Mouse (Mus musculus) heart, adult 9 months (tissue): ENCODE data around the gene Slfn2.
"Not testable (repeated sequence)": the region's sequence is repeated elsewhere in the genome, so short reads cannot be mapped to it uniquely, and the experiment has no call there.

Experiments used
- DNase-seq, 2 experiments: peaks; one replicate each; pipeline ENCODE4 v3.0.0; 2022; ENCODE audit warnings: low spot score in 2 of 2

The Slfn2 gene

DNA sequence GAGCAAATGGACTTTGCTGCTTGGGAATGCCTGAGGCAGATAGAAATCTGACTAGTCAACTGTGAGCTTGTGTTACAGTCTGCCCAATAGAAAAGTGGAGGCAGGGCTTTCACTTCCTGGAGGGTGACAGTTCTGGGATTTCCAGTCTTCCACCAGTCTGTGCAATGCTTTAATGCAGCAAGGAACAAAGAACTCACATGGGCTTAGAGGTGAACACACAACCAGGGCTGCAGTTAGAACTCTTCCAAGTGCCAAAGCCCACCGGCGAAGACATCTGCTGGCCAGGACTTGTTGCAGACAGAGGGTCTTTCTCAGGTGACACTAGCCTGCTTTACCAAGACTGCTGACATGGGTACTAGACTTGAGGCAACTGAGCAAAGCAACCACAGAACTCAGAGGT is at the start of gene Slfn2:
Gene Slfn2, plus strand, starts transcription at position 167 of the 400 bp plus-strand sequence.
- DNase-seq = peak; percentile 32 to 56

- DNase-seq = no peak
Measured at GRCm38 (mm10) chr11:83016093-83016492, 48.8 kb upstream of the Slfn2 start.

DNA sequence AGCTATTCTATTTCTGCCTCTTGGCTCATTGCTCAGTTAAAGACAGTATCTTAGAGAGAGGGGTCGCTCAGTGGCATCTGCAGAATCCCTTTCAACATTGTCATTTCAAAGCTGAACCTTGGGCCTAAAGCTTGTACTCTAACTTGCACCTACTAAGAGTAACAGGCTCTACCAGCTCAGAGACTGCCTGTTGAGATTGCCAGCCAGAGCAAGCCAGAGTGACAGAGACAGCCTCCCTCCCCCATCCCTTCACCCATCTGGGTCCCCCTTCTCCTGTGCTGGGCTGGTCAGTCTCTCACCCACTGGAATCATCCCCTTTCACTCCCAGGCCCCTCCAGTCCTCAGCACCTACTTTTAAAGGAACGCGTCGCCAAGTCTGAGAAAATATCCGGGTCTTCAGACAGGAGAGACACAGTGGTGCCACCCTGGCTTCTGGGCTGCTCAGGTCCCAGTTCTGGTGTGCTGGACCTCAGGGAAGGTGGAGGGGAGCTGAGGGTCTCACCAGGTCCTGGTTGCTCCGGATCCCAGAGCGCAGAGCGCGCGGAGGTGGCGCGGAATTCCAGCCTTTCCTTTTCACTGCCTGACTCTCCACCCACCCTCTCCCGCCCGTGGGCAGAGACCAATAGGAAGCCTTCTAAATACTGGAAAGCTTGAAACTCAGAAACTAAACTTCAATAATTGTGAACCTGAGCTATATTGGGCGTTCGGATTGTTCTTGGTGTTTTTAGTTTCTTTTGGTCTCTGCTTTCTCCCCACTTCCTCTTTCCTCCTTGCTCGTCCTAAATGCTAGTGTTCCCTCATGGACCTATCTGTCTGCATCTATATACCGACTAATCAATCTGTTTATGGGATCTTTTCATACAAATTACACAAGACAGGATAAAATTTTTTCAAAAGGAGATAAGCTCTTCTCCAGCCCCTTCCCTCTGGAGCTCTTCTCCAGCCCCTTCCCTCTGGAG is 45.1 kb upstream of the Slfn2 start:
- DNase-seq = peak in 1 of 2 experiments; percentile 1

DNA sequence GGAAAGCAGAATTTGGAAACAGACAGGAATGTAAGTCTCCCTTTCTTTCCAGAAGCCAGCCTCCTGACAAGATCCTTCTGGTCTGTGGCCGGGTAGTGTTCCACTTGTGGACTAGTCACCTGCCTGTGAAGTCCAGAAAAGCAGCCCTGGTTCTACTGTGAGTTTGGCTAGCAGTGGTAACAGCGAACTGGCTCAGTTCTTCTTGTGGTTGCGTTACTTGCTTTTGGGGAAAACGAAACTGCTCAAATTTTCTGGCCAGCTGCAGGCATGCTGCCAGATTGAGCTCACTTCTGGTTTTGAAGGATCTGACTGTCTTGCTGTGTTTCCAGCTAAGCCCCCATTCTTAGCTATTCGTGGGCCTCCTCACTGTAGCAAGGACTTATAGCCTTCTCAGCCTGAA is 44.3 kb upstream of the Slfn2 start, which contains the start of gene Slfn8:
Gene Slfn8, minus strand, starts transcription at position 190 of the 400 bp plus-strand sequence.
- DNase-seq = peak; percentile 45 to 67

- not testable (repeated sequence) for DNase-seq
Measured at GRCm38 (mm10) chr11:83038686-83039085, 26.2 kb upstream of the Slfn2 start.

DNA sequence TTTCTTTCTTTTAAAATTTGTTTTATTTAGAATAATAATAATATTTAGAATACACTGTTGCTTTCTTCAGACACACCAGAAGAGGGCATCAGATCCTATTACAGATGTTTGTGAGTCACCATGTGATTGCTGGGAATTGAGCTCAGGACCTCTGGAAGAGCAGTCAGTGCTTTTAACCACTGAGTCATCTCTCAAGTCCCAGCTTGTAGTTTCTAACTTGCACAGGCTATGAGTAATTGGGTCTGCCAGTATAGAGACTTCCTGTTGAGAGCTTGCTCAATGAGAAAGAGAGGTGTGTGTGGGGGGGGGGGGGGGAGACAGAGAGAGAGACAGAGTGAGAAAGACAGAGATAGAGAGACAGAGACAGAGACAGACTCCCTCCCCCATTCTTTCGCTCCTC is 25.8 kb upstream of the Slfn2 start:
- no peak for DNase-seq

DNA sequence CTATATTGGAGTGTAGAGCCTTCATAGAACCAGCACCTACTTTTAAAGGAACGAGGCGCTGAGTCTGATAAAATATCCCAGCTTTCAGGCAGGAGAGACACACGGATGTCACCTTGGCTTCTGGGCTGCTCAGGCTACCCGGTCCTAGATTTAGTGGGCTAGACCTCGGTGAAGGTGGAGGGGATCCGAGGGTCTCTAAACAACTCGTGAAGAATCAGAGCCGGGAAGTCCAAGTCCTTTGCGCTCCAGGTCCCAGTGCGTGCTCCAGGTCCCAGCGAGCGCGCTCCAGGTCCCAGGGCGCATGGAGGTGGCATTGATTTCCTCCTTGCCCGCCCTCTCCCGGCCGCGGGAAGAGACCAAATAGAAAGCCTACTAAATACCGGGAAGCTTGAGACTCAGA is 25.1 kb upstream of the Slfn2 start:
- no peak for DNase-seq

GRCm38 (mm10) chr11:83040325-83040724 is 24.6 kb upstream of the Slfn2 start:
- no peak for DNase-seq

DNA sequence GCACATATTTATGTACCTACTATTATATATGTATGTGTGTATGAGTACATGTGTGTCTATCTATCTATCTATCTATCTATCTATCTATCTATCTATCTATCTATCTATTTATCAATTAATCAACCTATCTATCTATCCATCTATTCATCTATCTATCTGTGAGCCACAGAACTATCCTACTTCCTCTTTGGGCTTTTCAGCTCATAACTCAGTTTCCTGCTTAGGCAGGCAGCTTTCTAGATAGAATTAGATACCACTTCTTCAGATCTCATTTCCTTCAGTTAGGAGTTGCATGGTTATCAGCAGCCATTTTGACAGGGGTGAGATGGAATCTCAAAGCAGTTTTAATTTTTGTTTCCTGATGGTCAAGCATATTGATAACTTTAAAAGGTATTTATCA is 23.9 kb upstream of the Slfn2 start:
- no peak for DNase-seq

DNA sequence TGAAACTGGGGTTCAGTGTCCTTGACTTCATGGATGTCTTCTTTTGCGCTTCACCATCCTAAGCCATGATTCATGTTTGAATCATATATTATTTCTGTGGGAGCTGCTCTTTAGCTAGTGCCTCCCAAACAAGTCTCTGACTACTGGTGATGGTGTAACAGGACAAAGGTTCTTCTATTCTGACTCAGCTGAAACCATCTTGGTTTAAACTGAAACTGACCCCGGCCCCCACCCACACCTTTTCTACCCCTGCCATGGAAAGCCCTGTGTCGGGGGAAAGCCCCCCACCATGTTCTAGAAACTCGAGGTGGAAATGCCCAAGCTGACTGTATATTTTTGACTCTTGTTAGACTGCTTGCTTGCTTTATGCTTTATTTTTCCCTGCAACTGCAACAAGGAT is 21.0 kb upstream of the Slfn2 start:
- no peak for DNase-seq

DNA sequence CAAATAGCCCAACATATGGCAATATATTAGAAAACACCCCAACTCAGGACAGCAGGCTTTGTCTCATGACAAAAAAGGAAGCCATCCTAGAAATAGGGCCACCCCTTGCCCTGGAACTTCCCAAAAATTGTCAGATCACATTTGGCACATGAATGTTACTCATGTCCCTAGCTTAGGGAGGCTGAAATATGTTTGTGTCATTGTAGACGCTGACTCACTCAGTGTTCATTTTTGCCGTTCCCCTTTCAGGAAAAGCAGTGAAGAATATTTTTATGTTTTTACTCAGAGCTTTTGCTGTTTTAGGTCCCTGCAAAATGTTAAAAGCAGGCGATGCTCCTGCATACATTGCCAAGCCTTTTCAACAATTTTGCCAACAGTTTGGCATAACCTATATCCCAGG is 19.3 kb upstream of the Slfn2 start:
- DNase-seq = no peak

GRCm38 (mm10) chr11:83057863-83058262 is 7.0 kb upstream of the Slfn2 start:
- peak in 1 of 2 experiments; percentile 57 for DNase-seq

- no peak for DNase-seq
Measured at GRCm38 (mm10) chr11:83060412-83061020, 4.4 kb upstream of the Slfn2 start.

DNA sequence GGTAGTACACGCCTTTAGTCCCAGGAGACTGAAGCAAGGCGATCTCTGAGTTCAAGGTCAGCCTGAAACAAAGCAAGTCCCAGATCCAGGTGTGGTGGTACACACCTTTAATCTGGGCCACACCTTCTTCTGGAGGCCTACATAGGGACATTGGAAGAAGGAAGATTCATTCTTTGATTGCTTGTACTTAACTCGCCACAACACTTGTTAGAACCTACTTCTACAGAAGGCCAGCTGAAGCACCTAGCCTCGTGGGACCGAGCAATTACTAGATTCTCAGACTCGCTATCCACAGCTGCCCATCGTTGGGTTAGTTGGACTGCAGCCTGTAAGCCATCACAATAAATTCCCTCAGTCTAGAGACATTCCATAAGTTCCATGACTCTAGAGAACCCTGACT is 3.1 kb upstream of the Slfn2 start:
- DNase-seq = no peak

- no peak for DNase-seq
Measured at GRCm38 (mm10) chr11:83063126-83063525, 1.8 kb upstream of the Slfn2 start.

GRCm38 (mm10) chr11:83063941-83064349 is 967 bp upstream of the Slfn2 start:
- DNase-seq = peak in 1 of 2 experiments; percentile 36

GRCm38 (mm10) chr11:83065441-83066344 is 781 bp downstream of the Slfn2 start:
- no peak for DNase-seq

- peak; percentile 50 to 69 for DNase-seq
Measured at GRCm38 (mm10) chr11:83066640-83067531, 2.0 kb downstream of the Slfn2 start.

- peak in 1 of 2 experiments; percentile 0 for DNase-seq
Measured at GRCm38 (mm10) chr11:83067982-83068694, 3.2 kb downstream of the Slfn2 start.
